8 mouse cellular contexts compared by ENCODE assay signal in genomic region chr2:26487322-26488021, GRCm38 (mm10). TPM values are rescaled to one million over a fixed set of nuclear protein-coding genes. Genes with fewer than 3 reads are reported as not detected.
DNase-seq lines count a peak whose midpoint lies in the region; ATAC-seq and TF ChIP-seq lines count a peak whose summit lies in the region.

No protein-coding gene starts in this region.

- peak overlapping the region; percentile 62 for H3K9ac ChIP-seq in forebrain, embryonic 13.5 days
- H3K9ac ChIP-seq in hindbrain, embryonic 14.5 days, result peak overlapping the region; percentile 25; the same call in 1 of the 2 replicates
- peak overlapping the region; percentile 60 for H3K9ac ChIP-seq in midbrain, embryonic 11.5 days (ENCODE audit: low read length)
- H3K9ac ChIP-seq in stomach, postnatal 0 days (ENCODE audit: low read length), result no peak overlapping the region

- H3K27me3 ChIP-seq in forebrain, embryonic 13.5 days, result no peaks in the 10 kb centered on the region
- no peaks in the 10 kb centered on the region for H3K27me3 ChIP-seq in hindbrain, embryonic 14.5 days (ENCODE audit: control insufficient read depth, insufficient read depth, low read length)
- H3K27me3 ChIP-seq in midbrain, embryonic 11.5 days (ENCODE audit: control insufficient read depth, insufficient read depth, low read length), result no peaks in the 10 kb centered on the region
- H3K27me3 ChIP-seq in stomach, postnatal 0 days (ENCODE audit: control insufficient read depth, insufficient read depth, low read length), result no peaks in the 10 kb centered on the region

- peak overlapping the region; percentile 21 for H3K4me3 ChIP-seq in forebrain, embryonic 13.5 days
- H3K4me3 ChIP-seq in hindbrain, embryonic 14.5 days (replicated peaks; ENCODE audit: low read length), result no peak overlapping the region
- H3K4me3 ChIP-seq in midbrain, embryonic 11.5 days (ENCODE audit: low read depth, low read length), result peak overlapping the region; percentile 19
- H3K4me3 ChIP-seq in stomach, postnatal 0 days (ENCODE audit: low read depth, low read length), result no peak overlapping the region

- H3K9me3 ChIP-seq in forebrain, embryonic 13.5 days (replicated peaks), result no peaks in the 10 kb centered on the region
- H3K9me3 ChIP-seq in hindbrain, embryonic 14.5 days (ENCODE audit: control insufficient read depth, low read length), result no peaks in the 10 kb centered on the region
- H3K9me3 ChIP-seq in midbrain, embryonic 11.5 days (ENCODE audit: control insufficient read depth, low read length), result no peaks in the 10 kb centered on the region
- no peaks in the 10 kb centered on the region for H3K9me3 ChIP-seq in stomach, postnatal 0 days (ENCODE audit: control insufficient read depth, low read length)

- peak overlapping the region; percentile 58 for H3K4me2 ChIP-seq in forebrain, embryonic 13.5 days
- peak overlapping the region; percentile 34 for H3K4me2 ChIP-seq in hindbrain, embryonic 14.5 days (replicated peaks)
- peak overlapping the region; percentile 47 for H3K4me2 ChIP-seq in midbrain, embryonic 11.5 days
- no peak overlapping the region for H3K4me2 ChIP-seq in stomach, postnatal 0 days (replicated peaks; ENCODE audit: low read depth)

- peaks cover 100% of the 10 kb centered on the region for H3K4me1 ChIP-seq in forebrain, embryonic 13.5 days
- H3K4me1 ChIP-seq in hindbrain, embryonic 14.5 days (replicated peaks; ENCODE audit: control insufficient read depth, insufficient read depth, low read length), result peaks cover 92% of the 10 kb centered on the region
- peaks cover 87% of the 10 kb centered on the region for H3K4me1 ChIP-seq in midbrain, embryonic 11.5 days (ENCODE audit: control insufficient read depth, insufficient read depth, low read length)
- H3K4me1 ChIP-seq in stomach, postnatal 0 days (replicated peaks; ENCODE audit: control insufficient read depth, insufficient read depth), result peaks cover 29% of the 10 kb centered on the region

- peaks cover 28% of the 10 kb centered on the region for H3K36me3 ChIP-seq in forebrain, embryonic 13.5 days (ENCODE audit: poor library complexity, severe bottlenecking)
- H3K36me3 ChIP-seq in hindbrain, embryonic 14.5 days (replicated peaks; ENCODE audit: control insufficient read depth, insufficient read depth), result no peaks in the 10 kb centered on the region
- H3K36me3 ChIP-seq in midbrain, embryonic 11.5 days (ENCODE audit: control insufficient read depth, insufficient read depth, low read length), result peaks cover 17% of the 10 kb centered on the region
- peaks cover 3% of the 10 kb centered on the region; the same call in 1 of the 2 replicates for H3K36me3 ChIP-seq in stomach, postnatal 0 days (ENCODE audit: control insufficient read depth, insufficient read depth, low read length)

- ATAC-seq in forebrain, embryonic 13.5 days, result peak; percentile 17; the same call in 1 of the 2 replicates
- peak; percentile 72 for ATAC-seq in hindbrain, embryonic 14.5 days (ENCODE audit: low FRiP score)
- peak; percentile 63 for ATAC-seq in midbrain, embryonic 11.5 days (ENCODE audit: low FRiP score)
- ATAC-seq in stomach, postnatal 0 days (ENCODE audit: low FRiP score, low TSS enrichment), result no peak
- no peak for ATAC-seq in monocyte, adult 5-6 weeks (replicated peaks; ENCODE audit: insufficient number of reproducible peaks, low FRiP score, low TSS enrichment, poor library complexity, severe bottlenecking)

- peak overlapping the region; percentile 99 for H3K27ac ChIP-seq in forebrain, embryonic 13.5 days
- H3K27ac ChIP-seq in hindbrain, embryonic 14.5 days, result peak overlapping the region; percentile 85
- peak overlapping the region; percentile 100 for H3K27ac ChIP-seq in midbrain, embryonic 11.5 days (ENCODE audit: low read depth, low read length)
- peak overlapping the region; percentile 49 for H3K27ac ChIP-seq in stomach, postnatal 0 days (replicated peaks)

- TF ChIP-seq CTCF in stomach, postnatal 0 days (IDR thresholded peaks at IDR 0.05; ENCODE audit: low read depth), result no peak

- TF ChIP-seq EP300 in stomach, postnatal 0 days (optimal IDR thresholded peaks at IDR 0.05), result no peak

- DNase-seq in lung, postnatal 10 days, result peak; percentile 47
- DNase-seq in lung, postnatal 36 days, result no peak
- DNase-seq in hindbrain, embryonic 14.5 days (ENCODE audit: low spot score), result peak; percentile 65
- peak; percentile 96 for DNase-seq in midbrain, embryonic 11.5 days (ENCODE audit: low spot score, missing footprints)
- peak; percentile 50 for DNase-seq in stomach, postnatal 0 days (ENCODE audit: low spot score)
- no peak for DNase-seq in testis, postnatal 14 days (ENCODE audit: low spot score)

- WGBS in forebrain, embryonic 13.5 days, result 5% methylated on average over 18 of the region's 18 CpGs
- WGBS in hindbrain, embryonic 14.5 days, result 5% methylated on average over 18 of the region's 18 CpGs
- 14% methylated on average over 18 of the region's 18 CpGs for WGBS in midbrain, embryonic 11.5 days
- WGBS in stomach, postnatal 0 days, result 44% methylated on average over 18 of the region's 18 CpGs

RNA-seq across cellular contexts. Expression of gene Notch1, which starts 29.0 kb away (rescaled TPM):
- polyA plus RNA-seq in forebrain, embryonic 13.5 days (2015; fragmentation: Nextera tagmentation; extraction: Ambion mirVana), result 28.1 and 32.8 TPM in 2 replicates
- polyA plus RNA-seq in hindbrain, embryonic 14.5 days (2014; fragmentation: Nextera tagmentation; extraction: Ambion mirVana), result 23.3 and 25.6 TPM in 2 replicates
- polyA plus RNA-seq in midbrain, embryonic 11.5 days (2014; fragmentation: Nextera tagmentation; extraction: Ambion mirVana), result 40.8 and 47.5 TPM in 2 replicates
- 4.8 and 5.6 TPM in 2 replicates for polyA plus RNA-seq in stomach, postnatal 0 days (2015; fragmentation: Nextera tagmentation; extraction: Ambion mirVana)
- total RNA-seq in monocyte, adult 5-6 weeks (2017), result 11.6 to 22.2 TPM (median 13.8 TPM) in 3 replicates

RNA-seq across cellular contexts. Expression of gene Sec16a, which starts 42.5 kb away (rescaled TPM):
- polyA plus RNA-seq in forebrain, embryonic 13.5 days (2015; fragmentation: Nextera tagmentation; extraction: Ambion mirVana), result 16.9 and 22.5 TPM in 2 replicates
- polyA plus RNA-seq in hindbrain, embryonic 14.5 days (2014; fragmentation: Nextera tagmentation; extraction: Ambion mirVana), result 29.1 and 30.0 TPM in 2 replicates
- 28.2 and 29.8 TPM in 2 replicates for polyA plus RNA-seq in midbrain, embryonic 11.5 days (2014; fragmentation: Nextera tagmentation; extraction: Ambion mirVana)
- polyA plus RNA-seq in stomach, postnatal 0 days (2015; fragmentation: Nextera tagmentation; extraction: Ambion mirVana), result 10.6 and 11.7 TPM in 2 replicates
- total RNA-seq in monocyte, adult 5-6 weeks (2017), result 40.0 to 69.7 TPM (median 50.1 TPM) in 3 replicates

Comparison
In these comparisons a context has a peak if more than half of its experiments do, and no peak if none do; other contexts are left out.
1. DNase-seq: peak in lung, postnatal 10 days (single experiment), hindbrain, embryonic 14.5 days (single experiment), midbrain, embryonic 11.5 days (single experiment) and stomach, postnatal 0 days (single experiment); none in lung, postnatal 36 days (single experiment) and testis, postnatal 14 days (single experiment).
2. ATAC-seq: peak in forebrain, embryonic 13.5 days (single experiment), hindbrain, embryonic 14.5 days (single experiment) and midbrain, embryonic 11.5 days (single experiment); none in stomach, postnatal 0 days (single experiment) and monocyte, adult 5-6 weeks (single experiment).
3. H3K27ac ChIP-seq: peak in every context shown above with its lines; median percentile 100 in midbrain, embryonic 11.5 days; 99 in forebrain, embryonic 13.5 days; 85 in hindbrain, embryonic 14.5 days; 49 in stomach, postnatal 0 days.
4. H3K4me3 ChIP-seq: peak in forebrain, embryonic 13.5 days (single experiment) and midbrain, embryonic 11.5 days (single experiment); none in hindbrain, embryonic 14.5 days (single experiment) and stomach, postnatal 0 days (single experiment).